Mouse (Mus musculus): ENCODE results near the gene Pycr1. TPM values are rescaled to one million over a fixed set of nuclear protein-coding genes. Genes with fewer than 3 reads are reported as not detected.

Pycr1 gene
- polyA plus RNA-seq, 1 experiment from 2014 or later, result 20.8 TPM

- Histone ChIP-seq H3K27ac (replicated peaks) (peak within 1 kb of the TSS; percentile 96), H3K36me3 (peaks cover 13% of the 10 kb centered on the region), H3K4me3 (replicated peaks) (peak within 1 kb of the TSS; percentile 83), H3K9ac (replicated peaks) (peak within 1 kb of the TSS; percentile 88), H3K27me3 (replicated peaks) (no peaks in the 10 kb centered on the region), H3K9me3 (replicated peaks) (no peaks in the 10 kb centered on the region), H3K4me1 (peaks cover 25% of the 10 kb centered on the region), H3K4me2 (peak within 1 kb of the TSS; percentile 79)
- 1% methylated on average over 83 of the region's 83 CpGs for WGBS
- peak; percentile 98 for ATAC-seq (ENCODE audit: low FRiP score)
Measured at GRCm38 (mm10) chr11:120672687-120673593, 29.4 kb upstream of the Pycr1 start, which contains the start of gene Aspscr1. Gene Aspscr1 (plus strand): TSS chr11:120672973.

GRCm38 (mm10) chr11:120666617-120667016 lies 23.0 kb upstream of the Pycr1 start:
- WGBS, result 3% methylated on average over 3 of the region's 3 CpGs
- Histone ChIP-seq H3K4me3 (replicated peaks) (no peak overlapping the region), H3K9ac (replicated peaks) (no peak overlapping the region; the same call in 1 of the 2 replicates), H3K9me3 (replicated peaks) (no peaks in the 10 kb centered on the region), H3K4me1 (peaks cover 5% of the 10 kb centered on the region; the same call in 1 of the 2 replicates), H3K27me3 (replicated peaks) (peaks cover 23% of the 10 kb centered on the region), H3K27ac (replicated peaks) (no peak overlapping the region), H3K36me3 (no peaks in the 10 kb centered on the region), H3K4me2 (no peak overlapping the region)
- ATAC-seq (ENCODE audit: low FRiP score), result no peak

- no peaks in the 10 kb centered on the region for H3K9me3 ChIP-seq (replicated peaks)
- no peak overlapping the region for H3K4me2 ChIP-seq
- peaks cover 35% of the 10 kb centered on the region for H3K27me3 ChIP-seq (replicated peaks)
- no peak overlapping the region for H3K27ac ChIP-seq (replicated peaks)
- ATAC-seq (ENCODE audit: low FRiP score), result no peak
- H3K4me3 ChIP-seq (replicated peaks), result no peak overlapping the region
- H3K36me3 ChIP-seq, result no peaks in the 10 kb centered on the region
- H3K9ac ChIP-seq (replicated peaks), result no peak overlapping the region
- peaks cover 15% of the 10 kb centered on the region for H3K4me1 ChIP-seq
- WGBS, result 69% methylated on average over 3 of the region's 3 CpGs
Measured at GRCm38 (mm10) chr11:120665406-120665805, 21.8 kb upstream of the Pycr1 start.

GRCm38 (mm10) chr11:120663714-120664113 lies 20.1 kb upstream of the Pycr1 start:
- Histone ChIP-seq H3K9ac (replicated peaks) (no peak overlapping the region), H3K4me3 (replicated peaks) (no peak overlapping the region), H3K27ac (replicated peaks) (no peak overlapping the region), H3K36me3 (no peaks in the 10 kb centered on the region), H3K4me2 (no peak overlapping the region), H3K9me3 (replicated peaks) (no peaks in the 10 kb centered on the region), H3K27me3 (replicated peaks) (peaks cover 52% of the 10 kb centered on the region), H3K4me1 (peaks cover 28% of the 10 kb centered on the region)
- no peak for ATAC-seq (ENCODE audit: low FRiP score)
- 65% methylated on average over 5 of the region's 5 CpGs for WGBS

- 70% methylated on average over 6 of the region's 6 CpGs for WGBS
- H3K4me1 ChIP-seq, result peaks cover 28% of the 10 kb centered on the region
- H3K9ac ChIP-seq (replicated peaks), result no peak overlapping the region
- ATAC-seq (ENCODE audit: low FRiP score), result no peak
- no peak overlapping the region for H3K4me3 ChIP-seq (replicated peaks)
- H3K4me2 ChIP-seq, result no peak overlapping the region
- H3K27ac ChIP-seq (replicated peaks), result no peak overlapping the region
- H3K9me3 ChIP-seq (replicated peaks), result no peaks in the 10 kb centered on the region
- H3K36me3 ChIP-seq, result no peaks in the 10 kb centered on the region
- H3K27me3 ChIP-seq (replicated peaks), result peaks cover 61% of the 10 kb centered on the region
Measured at GRCm38 (mm10) chr11:120662759-120663158, 19.2 kb upstream of the Pycr1 start.

- Histone ChIP-seq H3K27ac (replicated peaks) (no peak within 1 kb of the TSS), H3K4me3 (replicated peaks) (peak within 1 kb of the TSS; percentile 38), H3K27me3 (replicated peaks) (peaks cover 77% of the 10 kb centered on the region), H3K9ac (replicated peaks) (0 out of 2 replicates have a peak within 1 kb of the TSS, but pooled peaks have one; percentile 15), H3K36me3 (no peaks in the 10 kb centered on the region), H3K9me3 (replicated peaks) (no peaks in the 10 kb centered on the region), H3K4me2 (peak within 1 kb of the TSS; percentile 64), H3K4me1 (peaks cover 23% of the 10 kb centered on the region)
- ATAC-seq (ENCODE audit: low FRiP score), result no peak
- WGBS, result 1% methylated on average over 35 of the region's 35 CpGs
Measured at GRCm38 (mm10) chr11:120661076-120661460, 17.5 kb upstream of the Pycr1 start, which contains the start of gene Notum. Gene Notum (minus strand): TSS chr11:120661175.

GRCm38 (mm10) chr11:120660301-120661075 lies 16.9 kb upstream of the Pycr1 start:
- H3K4me2 ChIP-seq, result peak overlapping the region; percentile 64

GRCm38 (mm10) chr11:120659509-120660300 lies 16.1 kb upstream of the Pycr1 start:
- WGBS, result under 1% methylated on average over 48 of the region's 50 CpGs
- 0 out of 2 replicates have a peak overlapping the region, but pooled peaks have one; percentile 15 for H3K9ac ChIP-seq (replicated peaks)

More at GRCm38 (mm10) chr11:120660301-120661075, 16.9 kb upstream of the Pycr1 start:
- H3K9ac ChIP-seq (replicated peaks), result 0 out of 2 replicates have a peak overlapping the region, but pooled peaks have one; percentile 15
- ATAC-seq (ENCODE audit: low FRiP score), result peak; percentile 24; the same call in 1 of the 2 replicates
- peak overlapping the region; percentile 38 for H3K4me3 ChIP-seq (replicated peaks)
- no peaks in the 10 kb centered on the region for H3K36me3 ChIP-seq
- H3K27me3 ChIP-seq (replicated peaks), result peaks cover 77% of the 10 kb centered on the region
- H3K4me1 ChIP-seq, result peaks cover 23% of the 10 kb centered on the region
- under 1% methylated on average over 66 of the region's 95 CpGs for WGBS
- no peak overlapping the region for H3K27ac ChIP-seq (replicated peaks)
- H3K9me3 ChIP-seq (replicated peaks), result no peaks in the 10 kb centered on the region

GRCm38 (mm10) chr11:120658876-120659410 lies 15.4 kb upstream of the Pycr1 start:
- H3K4me1 ChIP-seq, result peaks cover 23% of the 10 kb centered on the region
- peak overlapping the region; percentile 38; the same call in 1 of the 2 replicates for H3K4me3 ChIP-seq (replicated peaks)
- H3K9ac ChIP-seq (replicated peaks), result no peak overlapping the region
- H3K27me3 ChIP-seq (replicated peaks), result peaks cover 77% of the 10 kb centered on the region
- 3% methylated on average over 24 of the region's 24 CpGs for WGBS
- no peak for ATAC-seq (ENCODE audit: low FRiP score)
- H3K4me2 ChIP-seq, result peak overlapping the region; percentile 64
- no peaks in the 10 kb centered on the region for H3K9me3 ChIP-seq (replicated peaks)
- H3K27ac ChIP-seq (replicated peaks), result no peak overlapping the region
- H3K36me3 ChIP-seq, result no peaks in the 10 kb centered on the region

More at GRCm38 (mm10) chr11:120659509-120660300, 16.1 kb upstream of the Pycr1 start:
- no peak overlapping the region for H3K27ac ChIP-seq (replicated peaks)
- peaks cover 23% of the 10 kb centered on the region for H3K4me1 ChIP-seq
- no peak for ATAC-seq (ENCODE audit: low FRiP score)
- H3K4me3 ChIP-seq (replicated peaks), result peak overlapping the region; percentile 38
- H3K9me3 ChIP-seq (replicated peaks), result no peaks in the 10 kb centered on the region
- peaks cover 77% of the 10 kb centered on the region for H3K27me3 ChIP-seq (replicated peaks)
- no peaks in the 10 kb centered on the region for H3K36me3 ChIP-seq
- peak overlapping the region; percentile 64 for H3K4me2 ChIP-seq

GRCm38 (mm10) chr11:120657301-120657700 lies 13.7 kb upstream of the Pycr1 start:
- no peak overlapping the region for H3K4me2 ChIP-seq
- no peaks in the 10 kb centered on the region for H3K9me3 ChIP-seq (replicated peaks)
- no peak for ATAC-seq (ENCODE audit: low FRiP score)
- no peak overlapping the region for H3K4me3 ChIP-seq (replicated peaks)
- WGBS, result 91% methylated on average over 4 of the region's 4 CpGs
- no peak overlapping the region for H3K9ac ChIP-seq (replicated peaks)
- peaks cover 62% of the 10 kb centered on the region for H3K27me3 ChIP-seq (replicated peaks)
- H3K36me3 ChIP-seq, result no peaks in the 10 kb centered on the region
- H3K27ac ChIP-seq (replicated peaks), result no peak overlapping the region
- peaks cover 23% of the 10 kb centered on the region for H3K4me1 ChIP-seq
